Mouse (Mus musculus) cerebellum, adult 2 months (tissue): ENCODE data around the gene Olfr522.

Experiments
- CTCF ChIP-seq: fragments of 200-500 bp; IDR thresholded peaks from 2 replicates; pipeline ENCODE4 v1.5.1; 2011; ENCODE audit warnings: low read depth, mild to moderate bottlenecking, control low read depth, low read length, moderate library complexity, borderline replicate concordance; ENCODE audit not compliant: insufficient read depth
- POLR2A ChIP-seq: fragments of 200-500 bp; IDR thresholded peaks from 2 replicates; pipeline ENCODE4 v1.6.1; 2011; ENCODE audit warnings: low read length, control low read depth, borderline replicate concordance; ENCODE audit not compliant: insufficient read depth

GRCm38 (mm10) chr7:140208677-140209076, 44.1 kb upstream of the Olfr522 start:
- no peak for TF ChIP-seq CTCF
- no peak for TF ChIP-seq POLR2A
